9 mouse cellular contexts compared by ENCODE assay signal in genomic region chr10:69888399-69888798, GRCm38 (mm10).
DNase-seq lines count a peak whose midpoint lies in the region; ATAC-seq and TF ChIP-seq lines count a peak whose summit lies in the region.
"Had no signal": no experiment of that assay in that cellular context is flagged by ENCODE, and none has a peak within 500 bp of the region (broad histone marks: within the 10 kb centered on the region; RNA-seq: fewer than 3 reads in every experiment).

No protein-coding gene starts in this region.

- ATAC-seq in midbrain, embryonic 13.5 days, result 0 out of 2 replicates have a peak, but pooled peaks have one; percentile 22

- H3K4me2 ChIP-seq in midbrain, embryonic 13.5 days (replicated peaks), result no peak overlapping the region
- H3K4me2 ChIP-seq: neural tube, embryonic 13.5 days had no signal

- H3K9me3 ChIP-seq in erythroblast, embryonic 14.5 days (ENCODE audit: control insufficient read depth, low read length), result peaks cover under 1% of the 10 kb centered on the region
- no peaks in the 10 kb centered on the region for H3K9me3 ChIP-seq in midbrain, embryonic 13.5 days
- H3K9me3 ChIP-seq: neural tube, embryonic 13.5 days had no signal

- TF ChIP-seq CTCF in left cerebral cortex, adult 2 months (IDR thresholded peaks at IDR 0.05), result no peak; the same call in none of the 2 replicates

- peak overlapping the region; percentile 44 for H3K27ac ChIP-seq in left cerebral cortex, adult 2 months
- H3K27ac ChIP-seq in midbrain, embryonic 13.5 days, result no peak overlapping the region
- H3K27ac ChIP-seq: neural tube, embryonic 13.5 days had no signal

- DNase-seq in left cerebral cortex, adult 2 months (ENCODE audit: extremely low spot score in 1 of 2, low spot score in 2 of 2), result no peak
- DNase-seq in left cerebral cortex, postnatal 36 days (ENCODE audit: low spot score in 2 of 2), result no peak
- peak; percentile 24 for DNase-seq in MN1 (ENCODE audit: low spot score)
- peak; percentile 75 to 80 for DNase-seq in heart, postnatal 10 days
- DNase-seq in large intestine, adult 2 months (ENCODE audit: low read depth, low spot score), result peak; percentile 79
- DNase-seq in cerebellum, postnatal 25 days, result no peak

- peaks cover 12% of the 10 kb centered on the region for H3K4me1 ChIP-seq in erythroblast, embryonic 14.5 days (ENCODE audit: control insufficient read depth)
- H3K4me1 ChIP-seq in midbrain, embryonic 13.5 days (replicated peaks), result no peaks in the 10 kb centered on the region

- H3K27me3 ChIP-seq in erythroblast, embryonic 14.5 days (ENCODE audit: control insufficient read depth), result no peaks in the 10 kb centered on the region
- H3K27me3 ChIP-seq in midbrain, embryonic 13.5 days, result no peaks in the 10 kb centered on the region
- H3K27me3 ChIP-seq: neural tube, embryonic 13.5 days had no signal

- 15% methylated on average over 4 of the region's 4 CpGs for WGBS in large intestine, adult 2 months
- WGBS in midbrain, embryonic 13.5 days, result 29% methylated on average over 4 of the region's 4 CpGs

- intact Hi-C loops in left cerebral cortex, adult 2 months (cut with DNase I), result loop anchor here (2.0 kb wide), 1 partner anchor 18 kb away; no protein-coding TSS in a partner anchor
- intact Hi-C loops in left cerebral cortex, postnatal 36 days (cut with DNase I), result no loop called here
- intact Hi-C loops in heart, postnatal 10 days (cut with DNase I), result loop anchor here (10.0 kb wide), 1 partner anchor 206 kb away; the partner anchor contains the start of gene Ccdc6

- no peaks in the 10 kb centered on the region for H3K36me3 ChIP-seq in erythroblast, embryonic 14.5 days (ENCODE audit: control insufficient read depth)
- peaks cover 49% of the 10 kb centered on the region for H3K36me3 ChIP-seq in midbrain, embryonic 13.5 days

- no peak overlapping the region for H3K4me3 ChIP-seq in left cerebral cortex, adult 2 months
- H3K4me3 ChIP-seq in erythroblast, embryonic 14.5 days (replicated peaks), result peak overlapping the region; percentile 43
- no peak overlapping the region for H3K4me3 ChIP-seq in midbrain, embryonic 13.5 days (replicated peaks)
- H3K4me3 ChIP-seq: neural tube, embryonic 13.5 days had no signal

- no peak overlapping the region for H3K9ac ChIP-seq in midbrain, embryonic 13.5 days (replicated peaks)
- H3K9ac ChIP-seq: neural tube, embryonic 13.5 days had no signal

Comparison
In these comparisons a context has a peak if more than half of its experiments do, and no peak if none do; other contexts are left out.
1. DNase-seq: peak in MN1 (single experiment), heart, postnatal 10 days (2 of 2) and large intestine, adult 2 months (single experiment); none in left cerebral cortex, adult 2 months (0 of 2), left cerebral cortex, postnatal 36 days (0 of 2) and cerebellum, postnatal 25 days (0 of 2).